Mouse (Mus musculus) G1E (cell line): ENCODE measurements at regions not wholly inside any gene's neighbourhood (a gene's known extent, or its start where the extent isn't known, plus 50 kb on each side); places are given as distances from the start of the nearest gene placed in this dataset.

Source experiments
- CTCF ChIP-seq: IDR thresholded peaks from 2 replicates; pipeline ENCODE4 v1.5.1; 2012; ENCODE audit warnings: low read depth, low read length, inconsistent platforms, mixed read lengths
- TAL1 ChIP-seq: conservative IDR thresholded peaks from 2 replicates; pipeline ENCODE4 v1.6.1; 2012; ENCODE audit warnings: low read depth, low read length, inconsistent platforms, mixed read lengths

DNA sequence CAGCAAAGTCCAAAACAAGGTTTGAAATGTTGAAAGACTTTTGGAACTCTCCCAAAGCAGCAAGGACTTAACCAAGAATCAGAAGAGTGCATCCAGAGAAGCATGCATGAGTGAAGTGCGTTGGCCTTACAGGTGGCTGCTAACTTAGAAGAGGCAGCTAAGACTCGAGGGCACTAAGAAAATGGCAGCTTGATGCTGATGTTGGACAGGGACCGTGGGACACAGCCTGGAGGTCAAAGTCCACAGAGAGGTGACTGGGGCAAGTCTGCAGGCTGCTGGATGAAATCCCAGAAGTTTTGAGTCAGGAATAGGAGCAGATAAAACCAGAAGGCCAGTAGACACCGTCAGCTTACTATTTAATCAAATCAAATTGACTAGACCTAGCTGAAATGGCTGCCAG lies 69.3 kb upstream of the Coch start:
- TF ChIP-seq CTCF (no peak), TAL1 (no peak)
